Mouse (Mus musculus) granulocyte monocyte progenitor cell, adult 5-6 weeks (primary cell): ENCODE measurements at regions not wholly inside any gene's neighbourhood (a gene's known extent, or its start where the extent isn't known, plus 50 kb on each side); places are given as distances from the start of the nearest gene placed in this dataset.
"Not testable (repeated sequence)": the region's sequence is repeated elsewhere in the genome, so short reads cannot be mapped to it uniquely, and the experiment has no call there.

ENCODE experiments used
- ATAC-seq: replicated peaks from 2 replicates; pipeline ENCODE4 v1.8.0; 2016; ENCODE audit warnings: mild to moderate bottlenecking, moderate TSS enrichment, inconsistent platforms; ENCODE audit not compliant: poor library complexity, severe bottlenecking

DNA sequence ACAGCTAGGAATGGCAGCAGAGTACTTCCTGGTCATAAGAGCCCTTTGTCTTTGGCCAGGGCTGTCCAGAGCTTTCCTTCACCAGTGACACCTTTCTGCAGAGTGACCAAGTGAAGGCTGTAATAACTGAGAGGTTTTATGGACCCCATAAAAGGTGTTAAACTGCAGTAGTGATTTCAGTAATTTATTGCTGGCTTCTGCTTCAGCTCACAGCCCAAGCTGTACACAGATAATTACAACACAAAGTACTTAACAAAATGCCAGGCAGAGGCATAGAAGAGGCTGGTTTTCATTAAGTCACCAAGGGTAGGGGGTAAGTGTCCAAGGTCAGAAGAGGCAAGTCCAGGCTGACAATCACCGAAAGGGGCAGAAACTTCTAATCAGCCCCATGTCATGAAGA is 83.8 kb downstream of the Eif4e start:
- no peak for ATAC-seq

- ATAC-seq: no peak
These were observed 87.1 kb downstream of the Eif4e start for GRCm38 (mm10) chr3:138612884-138613653.

GRCm38 (mm10) chr3:138613680-138614079 is 87.7 kb downstream of the Eif4e start:
- ATAC-seq: no peak

GRCm38 (mm10) chr3:138614899-138615298 is 88.9 kb downstream of the Eif4e start:
- ATAC-seq: no peak

DNA sequence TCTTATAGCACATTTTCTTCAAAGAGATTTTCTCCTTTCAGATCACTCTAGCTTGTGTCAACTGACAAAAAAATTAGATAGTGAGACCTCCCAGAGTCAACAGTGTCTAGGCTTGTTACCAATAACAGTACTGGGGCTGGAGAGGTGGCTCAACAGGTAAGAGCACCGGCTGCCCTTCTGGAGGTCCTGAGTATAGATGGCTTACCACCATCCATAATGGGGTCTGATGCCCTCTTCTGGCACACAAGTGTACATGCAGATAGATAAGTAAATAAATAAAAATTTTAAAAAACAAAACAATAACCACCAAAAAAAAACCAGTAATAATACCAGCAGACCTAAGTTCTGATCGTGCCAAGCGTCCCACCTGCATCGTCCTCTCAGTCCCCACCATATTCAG is 94.3 kb downstream of the Eif4e start:
- no peak for ATAC-seq

GRCm38 (mm10) chr3:138624128-138624527 is 98.1 kb downstream of the Eif4e start:
- no peak; the same call in 1 of the 2 replicates for ATAC-seq

DNA sequence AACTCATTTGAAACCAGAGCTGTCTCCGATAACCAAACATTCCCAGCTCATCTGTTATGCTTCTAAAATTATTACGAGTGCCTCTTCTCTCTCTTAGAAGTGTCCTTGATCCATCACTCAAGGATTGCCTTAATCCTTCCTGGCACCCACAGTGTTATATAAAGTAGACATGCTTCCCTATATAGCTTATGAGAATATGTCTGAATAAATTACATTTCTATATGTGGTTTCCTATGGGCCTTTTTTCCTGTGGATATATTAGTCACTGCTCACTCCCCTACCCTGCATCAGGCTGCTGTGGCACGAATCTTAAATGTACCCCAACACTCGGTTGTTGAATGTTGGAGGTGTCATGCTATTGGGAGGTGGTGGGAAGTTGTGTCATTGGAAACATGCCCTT is 100.3 kb downstream of the Eif4e start:
- no peak for ATAC-seq

DNA sequence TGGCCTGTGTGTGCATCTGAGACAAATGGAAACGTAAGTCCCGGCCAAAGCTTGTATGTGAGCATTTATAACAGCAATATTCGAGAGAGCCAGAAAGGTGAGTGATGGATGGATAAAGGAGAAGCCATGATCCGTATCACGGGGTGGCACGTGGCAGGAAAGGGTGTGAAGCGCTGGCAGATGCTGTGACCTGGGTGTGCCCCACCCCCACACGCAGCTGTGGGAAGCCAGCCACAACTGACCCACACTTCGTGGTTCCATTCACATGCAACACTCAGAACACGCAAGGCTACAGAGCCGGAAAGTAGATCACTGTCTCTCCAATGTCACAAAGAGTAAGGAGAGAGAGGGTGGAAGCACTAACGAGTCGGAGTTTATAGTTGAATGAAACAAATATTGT is 104.3 kb downstream of the Eif4e start:
- no peak for ATAC-seq

DNA sequence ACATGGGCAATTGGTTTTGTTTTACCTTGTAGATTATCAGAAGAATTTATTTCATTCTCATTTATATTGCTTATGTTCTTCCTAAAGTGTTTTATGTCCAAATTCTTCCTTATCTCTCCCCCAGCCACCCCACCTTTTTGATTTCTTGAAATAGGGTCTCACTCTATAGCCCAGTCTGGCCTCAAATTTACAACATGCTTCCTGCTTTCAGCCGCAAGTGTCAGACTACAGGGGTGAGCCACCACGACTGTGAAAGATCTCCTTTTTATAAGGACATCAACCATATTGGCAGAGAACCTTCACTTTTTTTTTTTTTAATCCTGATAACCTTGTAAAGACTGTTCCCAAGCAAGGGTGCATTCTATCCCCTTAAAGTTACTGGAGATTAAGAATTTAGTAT is 106.1 kb downstream of the Eif4e start:
- peak; percentile 58; the same call in 1 of the 2 replicates for ATAC-seq

DNA sequence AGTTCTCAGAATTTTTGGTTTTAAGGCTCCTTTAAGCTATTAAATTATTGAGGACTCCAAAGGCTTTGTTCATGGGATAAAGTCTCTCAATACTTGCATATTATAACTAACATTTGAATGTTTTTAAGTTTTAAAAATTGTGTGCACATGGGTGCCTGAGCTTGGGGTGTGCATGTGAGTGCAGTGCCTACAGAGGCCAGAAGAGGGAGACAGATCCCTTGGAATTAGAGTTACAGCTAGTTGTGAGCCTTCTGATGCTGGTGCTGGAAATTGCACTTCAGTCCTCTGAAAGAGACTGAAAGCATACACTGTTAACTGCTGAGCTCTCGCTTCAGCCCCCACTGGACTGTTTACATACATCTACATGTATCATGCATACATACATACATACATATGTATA is 100.0 kb upstream of the Tspan5 start:
- ATAC-seq: peak; percentile 65

- no peak for ATAC-seq
These were observed 98.1 kb upstream of the Tspan5 start for GRCm38 (mm10) chr3:138643951-138644285.

DNA sequence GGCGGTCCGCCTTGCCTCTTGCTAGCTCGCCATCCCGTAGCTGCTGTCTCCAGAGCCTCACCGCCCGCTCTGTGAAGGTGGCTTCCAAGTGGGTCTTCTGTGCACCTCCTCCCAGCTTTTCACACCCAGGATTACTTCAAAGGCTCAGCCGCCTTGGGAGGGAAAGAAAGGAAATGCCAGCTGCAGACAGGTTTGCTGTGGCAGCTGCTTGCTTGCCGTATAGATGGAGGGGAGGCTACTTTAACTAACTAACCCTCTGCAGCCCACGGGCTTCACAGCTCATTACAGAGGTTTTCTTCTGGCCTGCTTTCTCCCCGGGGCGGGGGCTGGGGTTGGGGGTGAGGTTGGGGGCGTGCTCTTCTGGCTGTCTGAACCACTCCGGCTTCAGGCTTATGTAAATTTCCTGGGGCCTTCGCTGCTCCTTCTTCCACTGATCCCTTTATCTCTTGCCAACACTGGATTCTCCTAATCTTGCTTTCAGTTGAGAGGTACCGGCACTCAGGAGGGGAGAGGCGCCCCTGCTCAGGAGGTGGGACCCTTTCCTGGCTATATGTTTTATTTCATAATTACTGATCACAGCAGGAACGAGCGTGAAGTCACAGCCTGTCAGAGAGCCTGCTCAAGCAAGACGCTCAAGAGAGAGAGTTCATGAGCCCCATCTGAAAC is 97.6 kb upstream of the Tspan5 start:
- peak; percentile 5; the same call in 1 of the 2 replicates for ATAC-seq

DNA sequence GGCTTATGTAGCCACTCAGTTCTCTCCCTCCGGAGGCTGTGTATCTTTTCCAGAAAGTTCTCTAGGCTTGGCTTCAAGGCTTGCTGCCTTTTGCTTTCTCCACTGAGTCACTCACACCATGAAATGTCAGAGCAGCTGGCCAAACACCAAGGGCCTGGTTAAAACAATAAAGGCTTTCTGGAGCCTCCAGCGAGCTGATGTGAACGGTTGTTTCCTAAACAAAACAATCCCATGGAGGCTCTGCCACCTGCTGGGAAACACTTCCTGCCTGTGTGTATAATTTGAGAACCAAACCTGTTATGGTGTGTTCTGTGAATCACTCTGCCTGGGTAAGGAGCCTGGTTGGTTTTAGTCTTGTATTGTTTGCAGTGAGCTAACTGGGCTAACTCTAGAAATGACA is 96.7 kb upstream of the Tspan5 start:
- no peak for ATAC-seq

- ATAC-seq: no peak
These were observed 92.3 kb upstream of the Tspan5 start for GRCm38 (mm10) chr3:138649699-138650098.

DNA sequence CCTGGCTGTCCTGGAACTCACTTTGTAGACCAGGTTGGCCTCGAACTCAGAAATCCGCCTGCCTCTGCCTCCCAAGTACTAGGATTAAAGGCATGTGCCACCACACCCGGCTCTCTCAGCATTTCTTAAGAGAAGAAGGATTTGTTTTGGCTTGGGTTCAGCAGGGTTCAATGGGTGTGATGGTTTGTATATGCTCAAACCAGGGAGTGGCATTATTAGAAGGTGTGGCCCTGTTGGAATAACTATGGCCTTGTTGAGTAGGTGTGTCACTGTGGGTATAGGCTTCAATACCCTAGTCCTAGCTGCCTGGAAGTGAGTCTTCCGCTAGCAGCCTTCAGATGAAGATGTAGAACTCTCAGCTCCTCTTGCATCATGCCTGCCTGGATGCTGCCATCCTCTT is 91.3 kb upstream of the Tspan5 start:
- ATAC-seq: not testable (repeated sequence)

DNA sequence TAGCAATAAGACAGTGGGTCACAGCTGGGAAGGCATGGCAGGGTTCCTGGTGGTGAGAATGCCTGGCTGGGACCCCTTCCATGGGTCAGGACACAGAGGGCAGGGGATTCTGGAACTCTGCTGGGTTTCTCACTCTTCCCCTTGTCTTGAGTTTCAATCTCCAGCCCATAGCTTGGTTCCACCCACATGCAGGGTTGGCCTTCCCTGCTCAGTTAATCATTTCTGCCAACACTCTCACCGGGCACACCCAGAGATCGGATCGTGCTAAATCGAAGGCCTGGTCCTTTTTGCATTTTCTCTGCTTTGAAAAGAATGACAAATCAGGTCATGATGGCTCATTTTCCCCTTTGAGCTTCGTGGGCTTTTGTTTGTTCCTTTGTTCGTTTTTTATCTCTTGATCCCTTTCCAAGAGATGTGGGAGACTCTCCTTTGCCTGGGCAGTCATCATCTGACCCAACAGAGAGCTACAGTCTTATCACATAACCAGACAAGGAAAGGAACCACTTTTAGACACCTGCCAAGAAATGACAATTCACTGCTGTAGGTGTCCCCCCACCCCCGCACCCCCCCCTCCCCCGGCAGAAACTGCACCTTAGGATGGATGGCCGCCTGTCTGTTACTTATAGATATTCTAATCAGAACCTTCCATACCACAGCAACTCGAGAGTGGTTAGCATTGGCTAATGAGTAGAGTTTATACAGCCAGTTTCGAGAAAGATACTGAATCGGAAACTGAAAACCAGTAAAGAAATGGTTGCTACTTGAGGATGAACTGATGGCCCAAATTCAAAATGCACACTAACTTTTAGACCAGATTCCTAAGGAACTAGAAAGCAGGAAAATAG is 90.4 kb upstream of the Tspan5 start:
- ATAC-seq: no peak

- ATAC-seq: no peak
These were observed 89.8 kb upstream of the Tspan5 start for GRCm38 (mm10) chr3:138652206-138652605.

DNA sequence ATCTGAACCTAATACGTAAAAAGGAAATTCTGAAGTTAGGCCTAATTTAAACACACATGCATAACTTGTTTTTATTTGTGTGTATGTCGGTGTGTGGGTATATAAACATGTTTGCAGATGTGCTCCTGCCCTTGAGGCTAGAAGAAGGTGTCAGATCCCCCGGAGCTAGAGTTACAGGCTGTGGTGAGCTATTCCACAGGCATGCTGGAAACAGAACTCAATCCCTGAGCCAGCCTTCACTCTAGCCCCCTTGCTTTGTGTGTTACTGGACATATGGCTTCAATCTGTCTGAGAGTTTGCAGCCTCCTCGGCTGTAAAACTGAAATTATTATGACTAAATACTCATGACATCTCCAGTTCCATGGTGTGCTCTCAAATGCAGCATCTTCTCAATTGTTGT is 89.3 kb upstream of the Tspan5 start:
- no peak for ATAC-seq

- no peak for ATAC-seq
These were observed 88.3 kb upstream of the Tspan5 start for GRCm38 (mm10) chr3:138653549-138654246.

DNA sequence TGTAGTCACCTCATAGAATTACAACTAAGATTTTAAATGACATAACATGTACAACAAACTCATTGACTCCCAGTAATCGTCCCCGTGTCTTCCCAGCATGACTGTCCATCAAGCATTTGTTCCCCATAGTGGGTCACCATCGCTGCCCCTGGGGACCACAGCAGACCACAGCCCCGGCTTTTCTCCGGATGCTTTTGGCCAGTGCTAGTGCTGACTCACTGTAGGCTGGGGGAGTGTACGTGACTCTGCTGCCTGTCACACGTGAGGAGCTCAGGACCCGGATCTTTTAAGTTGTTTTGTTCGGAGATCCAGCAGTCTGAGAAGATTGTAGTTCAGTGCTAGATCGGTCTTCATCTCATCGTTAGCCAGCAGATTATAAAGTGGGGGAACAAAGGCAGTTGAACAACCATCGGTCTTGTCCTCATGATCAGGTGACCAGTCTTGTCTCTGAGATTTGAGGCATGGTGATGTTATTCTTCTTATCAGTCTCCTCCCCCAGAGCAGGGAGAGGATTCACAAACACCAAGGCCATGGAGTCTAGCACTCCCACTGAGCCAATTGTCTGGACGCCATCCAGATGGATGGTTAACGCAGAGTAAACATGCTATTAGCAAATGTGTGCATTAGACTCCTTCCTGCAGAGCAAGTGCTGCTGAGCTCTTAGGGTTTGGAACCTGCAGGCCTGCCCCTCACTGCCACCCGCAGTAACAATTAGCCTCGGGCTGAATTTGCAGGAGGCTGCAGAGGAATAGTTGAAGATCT is 87.2 kb upstream of the Tspan5 start:
- ATAC-seq: no peak
